Mouse (Mus musculus) bone marrow, adult 2 months (tissue): ENCODE results near the gene Gm49387.

Source experiments
- CTCF ChIP-seq: fragments of 200-500 bp; IDR thresholded peaks from 2 replicates; pipeline ENCODE4 v1.5.1; 2011; ENCODE audit warnings: low read length, control low read depth; ENCODE audit not compliant: control insufficient read depth, insufficient read depth
- POLR2A ChIP-seq: fragments of 200-500 bp; IDR thresholded peaks from 2 replicates; pipeline ENCODE4 v1.6.1; 2011; ENCODE audit warnings: low read depth, mild to moderate bottlenecking, control low read depth, low read length, borderline replicate concordance; ENCODE audit not compliant: control insufficient read depth

DNA sequence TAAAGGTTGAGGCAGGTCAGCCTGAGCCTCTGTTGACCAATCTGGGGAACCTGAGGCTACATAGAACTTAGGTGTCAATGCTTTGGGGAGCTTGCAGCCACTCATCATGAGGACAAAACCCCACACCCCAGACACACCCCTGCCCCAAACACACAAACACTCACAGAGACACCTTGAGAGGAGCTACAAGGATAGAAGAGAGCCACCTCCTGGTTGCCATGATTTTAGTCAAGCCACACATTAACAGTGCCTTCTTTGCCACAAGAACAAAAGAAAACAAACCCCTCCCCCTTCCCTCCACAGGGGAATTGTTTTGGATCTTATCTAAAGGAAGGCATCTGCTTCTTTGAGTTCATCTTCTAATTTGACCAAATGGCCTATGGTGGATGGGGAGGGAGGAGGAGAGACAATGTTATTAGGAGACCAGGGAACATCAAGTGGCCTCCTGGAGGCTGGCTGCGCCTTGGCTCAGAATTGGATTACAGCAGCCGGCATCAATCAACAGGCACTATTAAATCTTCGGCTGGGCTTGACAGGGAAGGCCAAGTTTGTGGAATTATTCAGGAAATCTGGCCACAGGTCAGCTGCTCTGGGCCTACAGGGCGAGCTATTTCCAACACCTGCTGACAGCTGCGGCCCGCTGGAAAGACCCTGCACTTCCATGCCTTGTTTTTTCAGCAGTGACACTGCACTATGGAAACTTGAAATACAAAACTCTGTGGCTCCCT lies 76.1 kb downstream of the Gm49387 start:
- TF ChIP-seq POLR2A (no peak), CTCF (no peak)
